Comparison of ENCODE assay signal across 9 mouse cellular contexts in genomic region chr4:46390390-46390970, GRCm38 (mm10). TPM values are rescaled to one million over a fixed set of nuclear protein-coding genes. Genes with fewer than 3 reads are reported as not detected.
DNase-seq lines count a peak whose midpoint lies in the region; ATAC-seq and TF ChIP-seq lines count a peak whose summit lies in the region.
"Had no signal": no experiment of that assay in that cellular context is flagged by ENCODE, and none has a peak within 500 bp of the region (broad histone marks: within the 10 kb centered on the region; RNA-seq: fewer than 3 reads in every experiment).

No protein-coding gene starts in this region.

- no peak for ATAC-seq in embryonic facial prominence, embryonic 13.5 days (ENCODE audit: insufficient number of reproducible peaks, insufficient read depth, low FRiP score, low TSS enrichment, low read depth)
- no peak for ATAC-seq in limb, embryonic 13.5 days (ENCODE audit: low FRiP score, low read depth)
- no peak for ATAC-seq in midbrain, embryonic 15.5 days (replicated peaks)

- no peaks in the 10 kb centered on the region for H3K9me3 ChIP-seq in embryonic facial prominence, embryonic 13.5 days
- H3K9me3 ChIP-seq in limb, embryonic 13.5 days: no peaks in the 10 kb centered on the region
- H3K9me3 ChIP-seq in midbrain, embryonic 15.5 days: no peaks in the 10 kb centered on the region

- peak overlapping the region; percentile 87; the same call in 1 of the 2 replicates for H3K9ac ChIP-seq in embryonic facial prominence, embryonic 13.5 days
- H3K9ac ChIP-seq in limb, embryonic 13.5 days: peak overlapping the region; percentile 76
- no peak overlapping the region; the same call in 1 of the 2 replicates for H3K9ac ChIP-seq in midbrain, embryonic 15.5 days

- H3K27me3 ChIP-seq in embryonic facial prominence, embryonic 13.5 days: no peaks in the 10 kb centered on the region
- no peaks in the 10 kb centered on the region for H3K27me3 ChIP-seq in limb, embryonic 13.5 days
- no peaks in the 10 kb centered on the region for H3K27me3 ChIP-seq in midbrain, embryonic 15.5 days (replicated peaks)
- H3K27me3 ChIP-seq in spleen, adult 2 months (ENCODE audit: control insufficient read depth, insufficient read depth, low read length): no peaks in the 10 kb centered on the region

- peak overlapping the region; percentile 64 for H3K4me3 ChIP-seq in embryonic facial prominence, embryonic 13.5 days
- H3K4me3 ChIP-seq in limb, embryonic 13.5 days: peak overlapping the region; percentile 56
- H3K4me3 ChIP-seq in midbrain, embryonic 15.5 days: peak overlapping the region; percentile 56; the same call in 1 of the 2 replicates
- H3K4me3 ChIP-seq in spleen, adult 2 months (ENCODE audit: extremely low read depth, insufficient read depth, insufficient read length): 0 out of 2 replicates have a peak overlapping the region, but pooled peaks have one; percentile 21

- peaks cover 5% of the 10 kb centered on the region for H3K36me3 ChIP-seq in embryonic facial prominence, embryonic 13.5 days
- H3K36me3 ChIP-seq in limb, embryonic 13.5 days: peaks cover 5% of the 10 kb centered on the region; the same call in 1 of the 2 replicates
- no peaks in the 10 kb centered on the region for H3K36me3 ChIP-seq in midbrain, embryonic 15.5 days (replicated peaks)
- peaks cover 4% of the 10 kb centered on the region for H3K36me3 ChIP-seq in spleen, adult 2 months (ENCODE audit: control insufficient read depth, insufficient read depth, low read length)

- DNase-seq in 416B (ENCODE audit: low read depth): peak; percentile 97
- peak; percentile 89 for DNase-seq in adrenal gland, postnatal 14 days
- peak; percentile 46 to 72 for DNase-seq in heart, adult 9 months (ENCODE audit: low spot score in 2 of 2)
- DNase-seq in kidney, adult 9 months: peak; percentile 88
- peak; percentile 79 to 86 for DNase-seq in spleen, adult 2 months (ENCODE audit: low read depth in 1 of 2, low spot score in 2 of 2)

- no peak for TF ChIP-seq POLR2A in spleen, adult 2 months (IDR thresholded peaks at IDR 0.05; ENCODE audit: low read depth, low read length)

- 24% methylated on average over 9 of the region's 9 CpGs for WGBS in embryonic facial prominence, embryonic 13.5 days
- 22% methylated on average over 9 of the region's 9 CpGs for WGBS in limb, embryonic 13.5 days
- WGBS in midbrain, embryonic 15.5 days: 23% methylated on average over 9 of the region's 9 CpGs
- WGBS in spleen, adult 2 months: 15% methylated on average over 9 of the region's 9 CpGs

- TF ChIP-seq CTCF in spleen, adult 2 months (IDR thresholded peaks at IDR 0.05; ENCODE audit: extremely low read depth, insufficient read depth, insufficient read length, insufficient replicate concordance): peak; percentile 70; the same call in 1 of the 2 replicates

- H3K4me1 ChIP-seq in embryonic facial prominence, embryonic 13.5 days: no peaks in the 10 kb centered on the region
- 0 out of 2 replicates have a peak, but pooled peaks cover 2% of the 10 kb centered on the region for H3K4me1 ChIP-seq in limb, embryonic 13.5 days
- H3K4me1 ChIP-seq in midbrain, embryonic 15.5 days: peaks cover 7% of the 10 kb centered on the region
- H3K4me1 ChIP-seq in spleen, adult 2 months (ENCODE audit: control insufficient read depth, insufficient read depth, insufficient read length): peaks cover 2% of the 10 kb centered on the region; the same call in 1 of the 2 replicates

- H3K27ac ChIP-seq in embryonic facial prominence, embryonic 13.5 days: peak overlapping the region; percentile 95; the same call in 1 of the 2 replicates
- H3K27ac ChIP-seq in limb, embryonic 13.5 days: peak overlapping the region; percentile 89; the same call in 1 of the 2 replicates
- no peak overlapping the region for H3K27ac ChIP-seq in midbrain, embryonic 15.5 days
- H3K27ac ChIP-seq in spleen, adult 2 months (ENCODE audit: insufficient read depth, low read length): no peak overlapping the region

- H3K4me2 ChIP-seq in embryonic facial prominence, embryonic 13.5 days: peak overlapping the region; percentile 68
- peak overlapping the region; percentile 69 for H3K4me2 ChIP-seq in limb, embryonic 13.5 days (replicated peaks)
- peak overlapping the region; percentile 58 for H3K4me2 ChIP-seq in midbrain, embryonic 15.5 days

RNA-seq across cellular contexts. Expression of gene Trmo, which starts 1.2 kb away (rescaled TPM):
- total RNA-seq in adrenal gland, postnatal 14 days (2021): 6.5 and 6.6 TPM in 2 replicates
- 8.3 and 9.3 TPM in 2 replicates for polyA plus RNA-seq in embryonic facial prominence, embryonic 13.5 days (2015; fragmentation: Nextera tagmentation; extraction: Ambion mirVana)
- 9.2 and 9.5 TPM in 2 replicates for polyA plus RNA-seq in limb, embryonic 13.5 days (2015; fragmentation: Nextera tagmentation; extraction: Ambion mirVana)
- polyA plus RNA-seq in midbrain, embryonic 15.5 days (2015; fragmentation: Nextera tagmentation; extraction: Ambion mirVana): 9.2 and 9.4 TPM in 2 replicates
- 10.8 and 11.6 TPM in 2 replicates for polyA plus RNA-seq in spleen, adult 2 months (2012; rRNA removed)

RNA-seq across cellular contexts. Expression of gene Hemgn, which starts 22.8 kb away (rescaled TPM):
- total RNA-seq in adrenal gland, postnatal 14 days (2021): 1.2 and 9.0 TPM in 2 replicates
- polyA plus RNA-seq in embryonic facial prominence, embryonic 13.5 days (2015; fragmentation: Nextera tagmentation; extraction: Ambion mirVana): 0.87 and 4.4 TPM in 2 replicates
- polyA plus RNA-seq in limb, embryonic 13.5 days (2015; fragmentation: Nextera tagmentation; extraction: Ambion mirVana): 0.52 and 3.3 TPM in 2 replicates
- polyA plus RNA-seq in midbrain, embryonic 15.5 days (2015; fragmentation: Nextera tagmentation; extraction: Ambion mirVana): 0.14 and 0.59 TPM in 2 replicates
- polyA plus RNA-seq in spleen, adult 2 months (2012; rRNA removed): 8.6 and 9.8 TPM in 2 replicates

RNA-seq across cellular contexts. Expression of gene Foxe1, which starts 47.1 kb away (rescaled TPM):
- total RNA-seq in adrenal gland, postnatal 14 days (2021): not detected in 2 replicates
- polyA plus RNA-seq in embryonic facial prominence, embryonic 13.5 days (2015; fragmentation: Nextera tagmentation; extraction: Ambion mirVana): 0.81 and 0.91 TPM in 2 replicates
- not detected in 2 replicates for polyA plus RNA-seq in limb, embryonic 13.5 days (2015; fragmentation: Nextera tagmentation; extraction: Ambion mirVana)
- not detected in 2 replicates for polyA plus RNA-seq in midbrain, embryonic 15.5 days (2015; fragmentation: Nextera tagmentation; extraction: Ambion mirVana)
- 0.04 TPM in 1 of 2 replicates, not detected in the other for polyA plus RNA-seq in spleen, adult 2 months (2012; rRNA removed)
- total RNA-seq: adrenal gland, postnatal 4 days had no signal

Comparison
In these comparisons a context has a peak if more than half of its experiments do, and no peak if none do; other contexts are left out.
1. H3K27ac ChIP-seq: peak in embryonic facial prominence, embryonic 13.5 days (single experiment) and limb, embryonic 13.5 days (single experiment); none in midbrain, embryonic 15.5 days (single experiment) and spleen, adult 2 months (single experiment).
2. Peak in every context shown above with its lines, with median percentiles within 50 percentile points of each other: DNase-seq, H3K4me2 ChIP-seq and H3K4me3 ChIP-seq.